Mouse (Mus musculus) cerebellum, adult 11-12 months (tissue): ENCODE data around the gene Slc25a48.

ENCODE experiments used
- DNase-seq: peaks from one replicate; pipeline ENCODE4 v3.0.0; 2022

The Slc25a48 gene

GRCm38 (mm10) chr13:56438211-56439075 lies at the start of gene Slc25a48:
Slc25a48 (plus strand) TSS chr13:56438355.
- DNase-seq = no peak

- peak; percentile 9 for DNase-seq
Measured at GRCm38 (mm10) chr13:56397572-56397971, 40.6 kb upstream of the Slc25a48 start.

DNA sequence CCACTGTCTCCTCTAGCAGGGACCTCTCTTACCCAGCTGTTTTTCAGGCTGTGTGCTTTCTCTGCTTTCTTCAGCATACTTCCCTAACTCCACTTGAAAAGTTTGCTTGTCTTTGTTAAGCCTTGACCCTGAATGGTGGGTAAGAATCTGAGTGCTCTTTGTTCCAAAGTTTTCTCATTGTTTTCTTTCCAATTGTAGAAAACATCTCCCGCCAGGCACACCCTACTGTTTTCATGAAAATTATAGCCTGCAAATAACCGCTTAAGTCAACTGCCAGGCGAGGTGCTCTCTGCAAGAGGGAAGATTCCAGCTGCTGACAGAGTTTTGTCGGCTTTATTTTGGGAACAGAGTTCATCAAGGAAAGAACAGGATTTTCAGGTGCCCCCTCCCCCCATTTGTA lies 37.0 kb upstream of the Slc25a48 start:
- no peak for DNase-seq

DNA sequence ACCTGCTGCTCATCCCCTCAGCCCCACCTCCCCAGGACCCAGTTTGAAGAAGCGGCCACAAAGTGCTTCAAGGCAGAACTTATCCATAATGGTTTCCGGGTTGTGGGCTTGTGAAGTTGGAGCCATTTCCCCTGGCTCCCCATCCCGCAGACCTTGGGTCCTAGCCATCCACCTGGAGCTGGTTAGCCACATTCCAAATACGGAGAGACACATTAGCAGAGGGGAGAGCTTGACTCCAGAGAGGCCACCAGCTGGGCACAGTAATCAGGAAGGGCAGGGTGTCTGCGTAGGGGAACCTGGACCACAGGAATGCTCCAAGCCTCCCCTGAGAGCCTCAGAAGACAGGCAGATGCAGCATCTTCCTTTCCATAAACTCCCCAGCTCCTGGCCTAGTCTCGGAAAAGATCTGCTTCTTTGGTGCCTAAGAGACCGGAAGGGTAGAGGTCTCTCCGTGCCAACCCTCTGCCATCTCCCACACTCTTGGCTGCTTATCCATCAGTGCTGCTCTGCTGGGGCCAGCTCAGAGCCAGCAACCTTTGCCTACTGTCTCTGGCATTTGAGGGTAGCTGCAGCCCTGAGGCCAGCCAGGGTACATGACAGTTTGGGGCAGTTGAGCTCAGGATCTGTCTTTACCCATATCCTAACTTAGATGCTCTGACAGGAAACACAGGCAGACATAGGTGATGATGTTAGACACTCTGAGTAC lies 34.6 kb upstream of the Slc25a48 start:
- no peak for DNase-seq

DNA sequence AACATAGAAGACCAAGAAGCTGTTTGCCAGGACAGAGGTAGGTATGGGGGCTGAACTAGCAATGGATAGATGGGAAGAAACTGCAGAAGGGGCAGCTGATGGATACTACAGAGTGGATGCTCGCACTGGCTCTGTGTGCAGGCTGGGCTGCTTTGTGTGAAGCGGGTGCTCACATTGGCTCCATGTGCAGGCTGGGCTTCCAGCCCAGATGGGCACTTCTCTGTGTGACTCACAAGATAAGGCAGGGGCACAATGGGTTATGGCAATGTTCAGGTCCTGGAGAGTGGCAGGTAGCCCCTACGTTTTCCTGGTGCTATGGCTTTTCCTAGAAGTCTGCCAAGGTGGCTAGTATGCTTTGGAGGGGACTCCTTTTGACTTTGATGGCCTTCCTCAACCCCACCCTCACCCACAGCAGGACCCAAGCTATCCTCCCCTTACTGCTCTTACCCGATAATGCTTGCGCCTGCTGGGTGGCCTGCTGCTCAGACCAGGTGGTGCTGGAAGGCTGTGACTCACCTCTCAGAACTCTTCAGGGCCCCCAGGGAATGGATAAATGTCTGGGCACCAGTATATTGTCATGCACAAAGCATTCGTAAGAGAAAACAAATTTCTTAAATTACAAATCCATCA lies 33.5 kb upstream of the Slc25a48 start:
- peak; percentile 28 for DNase-seq

GRCm38 (mm10) chr13:56412286-56412873 lies 25.8 kb upstream of the Slc25a48 start:
- no peak for DNase-seq

GRCm38 (mm10) chr13:56418685-56419483 lies 19.3 kb upstream of the Slc25a48 start:
- DNase-seq = no peak

- DNase-seq = no peak
Measured at GRCm38 (mm10) chr13:56419538-56419937, 18.6 kb upstream of the Slc25a48 start.

DNA sequence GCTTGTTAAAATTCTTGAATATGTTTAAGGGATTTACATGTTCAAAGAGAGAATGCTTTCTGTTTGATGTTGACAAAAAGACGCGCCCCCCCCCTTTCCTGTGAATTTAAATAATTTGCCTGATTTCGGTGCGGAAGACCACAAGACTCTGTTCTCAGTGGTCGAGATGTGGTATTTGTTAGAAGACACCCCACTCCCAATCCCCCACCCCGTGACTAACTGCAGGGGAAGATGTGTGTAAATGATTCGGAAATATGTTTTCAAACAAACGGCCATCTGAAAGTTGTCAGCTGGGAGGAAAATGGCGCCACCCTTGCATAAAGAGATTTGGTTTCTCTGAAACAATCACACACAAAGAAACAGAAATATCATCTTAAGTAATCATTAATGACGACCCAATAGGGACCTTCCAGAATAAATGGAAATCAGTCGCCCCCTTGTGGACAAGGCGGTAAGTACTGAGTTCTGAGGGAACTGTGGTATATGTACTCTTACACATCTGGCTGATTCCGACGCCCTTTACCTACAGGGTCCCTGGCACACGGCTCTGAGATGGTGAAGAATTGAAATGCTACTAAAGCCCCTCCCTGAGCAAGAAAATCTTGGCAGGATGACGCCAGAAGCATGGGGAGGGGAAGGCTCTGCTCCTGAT lies 16.0 kb upstream of the Slc25a48 start:
- no peak for DNase-seq

DNA sequence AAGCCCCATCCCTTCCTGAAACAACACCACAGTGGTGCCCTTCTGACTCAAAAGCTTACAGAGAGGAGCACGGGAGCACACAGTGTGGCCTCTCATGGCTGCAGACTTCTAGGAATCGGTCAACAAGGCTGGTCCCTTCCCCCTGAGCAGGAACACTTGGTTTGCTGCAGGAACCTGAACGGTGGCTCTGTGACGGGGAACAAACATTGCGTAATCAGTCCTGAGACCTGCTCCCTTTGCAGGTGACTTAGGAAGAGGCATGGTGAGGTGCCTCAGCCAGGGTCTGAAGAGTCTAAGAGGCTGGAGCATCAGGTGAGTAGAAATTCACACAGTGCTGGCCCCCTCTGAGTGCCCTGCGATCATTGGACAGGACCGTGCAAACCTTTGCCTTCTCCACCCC lies 12.2 kb upstream of the Slc25a48 start:
- DNase-seq = no peak

DNA sequence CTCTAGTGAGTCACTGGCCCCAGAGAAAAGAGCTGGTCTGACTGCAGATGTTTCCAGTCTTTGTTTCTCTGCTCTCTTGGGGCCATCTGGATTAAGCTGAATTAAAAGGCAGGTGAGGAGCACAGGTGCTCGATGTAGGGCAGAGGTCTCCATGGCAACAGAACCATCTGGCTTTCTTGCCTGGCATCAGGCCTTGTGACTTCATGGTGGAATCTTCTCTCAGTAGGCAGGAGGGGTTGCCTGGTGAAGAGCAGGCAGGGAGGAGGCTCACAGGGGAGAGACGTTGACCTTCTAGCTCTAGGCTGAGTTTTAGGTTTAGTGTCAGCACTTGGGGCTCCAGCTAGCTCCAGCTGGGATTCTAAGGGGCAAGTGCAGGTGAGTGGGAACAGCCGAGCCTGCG lies 11.8 kb upstream of the Slc25a48 start, which contains the start of gene Gm3045:
Gene Gm3045, plus strand, starts transcription at position 230 of the 400 bp plus-strand sequence.
- peak; percentile 43 for DNase-seq

DNA sequence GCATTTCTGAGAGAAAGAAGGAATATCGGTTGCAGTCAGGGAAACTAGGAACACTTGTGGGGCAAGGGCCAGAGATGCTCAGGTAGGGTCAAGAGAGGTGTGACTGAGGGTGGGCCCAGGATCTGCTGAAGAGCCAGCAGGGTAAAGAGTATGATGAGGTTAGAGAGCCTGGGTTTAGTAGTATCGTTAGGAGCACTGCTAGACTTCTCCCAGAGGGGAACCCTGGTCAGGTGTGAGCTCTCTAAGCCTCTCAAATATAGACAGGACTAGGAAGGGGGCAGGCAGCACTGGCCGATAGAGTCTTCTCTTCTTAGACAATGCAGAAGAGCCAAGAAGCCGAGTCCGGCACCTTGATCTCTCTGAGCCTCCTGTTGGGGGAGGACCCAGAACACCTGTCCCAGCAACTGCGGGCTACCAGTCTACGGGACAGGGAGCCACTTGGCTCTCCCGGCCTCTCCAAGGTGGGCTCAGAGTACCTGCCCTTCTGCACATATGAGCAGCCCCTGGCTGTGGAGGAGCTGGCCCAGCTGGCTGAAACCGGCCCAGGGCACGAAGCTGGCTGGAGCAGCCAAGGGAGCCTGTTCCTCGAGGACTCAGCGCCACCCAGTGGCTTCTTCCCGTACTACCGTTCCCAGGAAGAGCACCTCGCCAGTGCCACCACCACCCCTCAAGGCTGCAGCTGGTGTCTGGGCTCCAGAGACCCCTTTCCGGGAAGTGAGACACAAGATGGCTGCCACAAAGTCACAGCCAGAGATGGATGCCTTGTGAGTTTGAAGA lies 9.2 kb upstream of the Slc25a48 start:
- DNase-seq = peak; percentile 58

GRCm38 (mm10) chr13:56432496-56432895 lies 5.7 kb upstream of the Slc25a48 start:
- peak; percentile 64 for DNase-seq

DNA sequence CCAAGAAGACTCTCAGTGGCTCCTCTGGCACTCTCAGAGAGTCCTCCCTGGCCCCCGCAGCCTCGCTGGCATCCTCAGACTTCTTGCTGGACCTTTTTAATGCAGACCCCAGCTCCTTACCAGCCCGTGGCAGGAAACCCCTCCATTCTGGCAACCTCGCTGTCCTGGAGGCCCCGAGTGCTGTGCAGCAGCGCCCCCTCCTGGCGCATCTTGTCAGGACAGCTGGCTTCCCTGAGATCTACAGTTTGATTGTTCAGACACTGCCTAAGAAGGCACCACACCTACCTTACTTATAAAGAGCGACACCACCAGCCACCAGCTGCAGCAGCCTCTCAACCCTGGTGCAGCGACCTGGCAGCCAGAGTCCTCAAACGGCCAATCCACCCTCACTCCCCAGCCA lies 4.7 kb upstream of the Slc25a48 start:
- peak; percentile 61 for DNase-seq

GRCm38 (mm10) chr13:56434311-56434751 lies 3.8 kb upstream of the Slc25a48 start:
- no peak for DNase-seq

- no peak for DNase-seq
Measured at GRCm38 (mm10) chr13:56435615-56436287, 2.4 kb upstream of the Slc25a48 start.

DNA sequence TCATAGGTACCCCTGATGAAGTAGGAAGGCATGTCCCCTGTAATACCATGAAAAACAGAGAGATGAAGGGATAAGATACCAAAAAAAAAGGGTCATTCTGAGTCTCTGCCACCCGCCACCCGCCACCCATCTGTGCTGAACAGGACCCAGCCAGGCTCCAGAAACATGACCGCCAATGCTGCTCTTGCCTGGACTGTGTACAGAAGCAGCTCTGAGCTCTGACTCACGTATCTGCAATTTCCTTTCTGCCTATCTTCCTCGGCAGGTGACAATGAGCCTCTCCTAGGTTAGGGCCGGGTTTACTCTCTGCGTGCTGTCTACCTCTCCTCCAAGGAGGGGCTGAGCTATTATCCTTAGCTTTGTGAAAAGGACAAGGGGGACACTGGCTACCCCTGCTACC lies 5.3 kb downstream of the Slc25a48 start:
- DNase-seq = no peak

DNA sequence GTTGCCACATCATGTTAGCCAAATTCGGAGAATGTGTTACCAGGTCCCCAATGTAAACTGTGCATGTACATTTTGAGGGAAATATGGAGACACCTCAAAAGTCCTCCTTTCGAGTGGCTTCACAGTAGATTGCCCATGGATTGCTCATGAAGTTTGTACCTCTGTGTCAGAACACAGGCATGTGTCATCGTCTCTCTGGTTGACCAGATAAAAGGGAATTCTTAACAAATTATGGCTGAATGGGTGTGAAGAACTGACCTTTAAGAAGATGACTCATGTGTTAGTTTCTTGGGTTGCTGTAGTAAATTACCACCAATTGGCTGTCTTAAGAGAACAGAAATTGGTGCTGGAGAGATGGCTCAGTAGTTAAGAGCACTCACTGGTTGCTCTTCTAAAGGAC lies 6.0 kb downstream of the Slc25a48 start:
- no peak for DNase-seq

- no peak for DNase-seq
Measured at GRCm38 (mm10) chr13:56444996-56445395, 6.8 kb downstream of the Slc25a48 start.
